In genomic region chr10:81379183-81379553, GRCm38 (mm10) we compare ENCODE assay signal across 7 mouse cellular contexts. TPM values are rescaled to one million over a fixed set of nuclear protein-coding genes. Genes with fewer than 3 reads are reported as not detected.
DNase-seq lines count a peak whose midpoint lies in the region; ATAC-seq lines count a peak whose summit lies in the region.

No protein-coding gene starts in this region.

- no peaks in the 10 kb centered on the region for H3K27me3 ChIP-seq in neural tube, embryonic 11.5 days (ENCODE audit: control insufficient read depth, insufficient read depth, low read length)
- no peaks in the 10 kb centered on the region for H3K27me3 ChIP-seq in forebrain, embryonic 14.5 days (replicated peaks; ENCODE audit: control insufficient read depth, insufficient read depth, low read length)
- no peaks in the 10 kb centered on the region for H3K27me3 ChIP-seq in limb, embryonic 15.5 days
- no peaks in the 10 kb centered on the region for H3K27me3 ChIP-seq in stomach, embryonic 16.5 days (ENCODE audit: control insufficient read depth, insufficient read depth, low read length)

- DNase-seq in neural tube, embryonic 11.5 days (ENCODE audit: low spot score) = no peak
- DNase-seq in neural tube, embryonic 10.5 days (ENCODE audit: extremely low spot score, low spot score) = no peak
- no peak for DNase-seq in forebrain, embryonic 14.5 days (ENCODE audit: low spot score)
- no peak for DNase-seq in gastrocnemius, postnatal 10 days
- no peak for DNase-seq in urinary bladder, postnatal 4 days (ENCODE audit: low spot score in 2 of 2)

- peak overlapping the region; percentile 67; the same call in 1 of the 2 replicates for H3K27ac ChIP-seq in neural tube, embryonic 11.5 days (ENCODE audit: low read depth, low read length)
- peak overlapping the region; percentile 76 for H3K27ac ChIP-seq in forebrain, embryonic 14.5 days (ENCODE audit: low read depth, low read length)
- peak overlapping the region; percentile 83 for H3K27ac ChIP-seq in limb, embryonic 15.5 days
- peak overlapping the region; percentile 84 for H3K27ac ChIP-seq in stomach, embryonic 16.5 days (ENCODE audit: low read length)

- peaks cover 12% of the 10 kb centered on the region for H3K4me1 ChIP-seq in neural tube, embryonic 11.5 days (ENCODE audit: control insufficient read depth, insufficient read depth, low read length)
- peaks cover 18% of the 10 kb centered on the region for H3K4me1 ChIP-seq in forebrain, embryonic 14.5 days (ENCODE audit: control insufficient read depth, insufficient read depth, low read length)
- peaks cover 19% of the 10 kb centered on the region for H3K4me1 ChIP-seq in limb, embryonic 15.5 days
- H3K4me1 ChIP-seq in stomach, embryonic 16.5 days (ENCODE audit: control insufficient read depth, insufficient read depth, low read length) = peaks cover 26% of the 10 kb centered on the region

- whole genome bisulfite sequencing in neural tube, embryonic 11.5 days = 63% methylated on average over 3 of the region's 3 CpGs
- WGBS in forebrain, embryonic 14.5 days = 59% methylated on average over 3 of the region's 3 CpGs
- 54% methylated on average over 3 of the region's 3 CpGs for WGBS in limb, embryonic 15.5 days
- 57% methylated on average over 3 of the region's 3 CpGs for WGBS in stomach, embryonic 16.5 days

- H3K36me3 ChIP-seq in neural tube, embryonic 11.5 days (ENCODE audit: control insufficient read depth, insufficient read depth, low read length) = 0 out of 2 replicates have a peak, but pooled peaks cover 2% of the 10 kb centered on the region
- peaks cover 14% of the 10 kb centered on the region for H3K36me3 ChIP-seq in forebrain, embryonic 14.5 days (ENCODE audit: control insufficient read depth, insufficient read depth, low read length)
- H3K36me3 ChIP-seq in limb, embryonic 15.5 days = peaks cover 13% of the 10 kb centered on the region
- peaks cover 5% of the 10 kb centered on the region; the same call in 1 of the 2 replicates for H3K36me3 ChIP-seq in stomach, embryonic 16.5 days (ENCODE audit: control insufficient read depth, insufficient read depth, low read length)

- H3K9me3 ChIP-seq in neural tube, embryonic 11.5 days (ENCODE audit: control insufficient read depth, low read length) = no peaks in the 10 kb centered on the region
- H3K9me3 ChIP-seq in forebrain, embryonic 14.5 days (replicated peaks; ENCODE audit: control insufficient read depth, low read length) = no peaks in the 10 kb centered on the region
- H3K9me3 ChIP-seq in limb, embryonic 15.5 days = no peaks in the 10 kb centered on the region
- no peaks in the 10 kb centered on the region for H3K9me3 ChIP-seq in stomach, embryonic 16.5 days (replicated peaks; ENCODE audit: control insufficient read depth, low read length)

- H3K9ac ChIP-seq in neural tube, embryonic 11.5 days (ENCODE audit: low read length) = peak overlapping the region; percentile 62
- H3K9ac ChIP-seq in forebrain, embryonic 14.5 days (ENCODE audit: low read length) = peak overlapping the region; percentile 59
- H3K9ac ChIP-seq in limb, embryonic 15.5 days = peak overlapping the region; percentile 26; the same call in 1 of the 2 replicates
- peak overlapping the region; percentile 74 for H3K9ac ChIP-seq in stomach, embryonic 16.5 days (ENCODE audit: low read length)

- 0 out of 2 replicates have a peak, but pooled peaks have one; percentile 4 for ATAC-seq in neural tube, embryonic 11.5 days (ENCODE audit: insufficient read depth, low FRiP score, low TSS enrichment)
- ATAC-seq in forebrain, embryonic 14.5 days = no peak
- no peak for ATAC-seq in limb, embryonic 15.5 days (ENCODE audit: insufficient number of reproducible peaks, low FRiP score, low TSS enrichment, low read depth)
- ATAC-seq in stomach, embryonic 16.5 days (ENCODE audit: insufficient read depth, low FRiP score) = no peak

- H3K4me3 ChIP-seq in neural tube, embryonic 11.5 days (ENCODE audit: low read depth, low read length) = peak overlapping the region; percentile 85
- H3K4me3 ChIP-seq in forebrain, embryonic 14.5 days (ENCODE audit: low read depth, low read length) = peak overlapping the region; percentile 78
- H3K4me3 ChIP-seq in limb, embryonic 15.5 days = peak overlapping the region; percentile 82
- peak overlapping the region; percentile 88 for H3K4me3 ChIP-seq in stomach, embryonic 16.5 days (replicated peaks; ENCODE audit: low read length)

- H3K4me2 ChIP-seq in neural tube, embryonic 11.5 days (ENCODE audit: low read depth) = peak overlapping the region; percentile 59
- peak overlapping the region; percentile 59 for H3K4me2 ChIP-seq in forebrain, embryonic 14.5 days (ENCODE audit: low read length)
- peak overlapping the region; percentile 60 for H3K4me2 ChIP-seq in limb, embryonic 15.5 days
- H3K4me2 ChIP-seq in stomach, embryonic 16.5 days (ENCODE audit: low read depth, low read length) = peak overlapping the region; percentile 75

RNA-seq across cellular contexts. Expression of gene Fzr1, which starts 0.9 kb away (rescaled TPM):
- 112 and 120 TPM in 2 replicates for polyA plus RNA-seq in neural tube, embryonic 11.5 days (2014; fragmentation: Nextera tagmentation; extraction: Ambion mirVana)
- 101 and 109 TPM in 2 replicates for polyA plus RNA-seq in forebrain, embryonic 14.5 days (2014; fragmentation: Nextera tagmentation; extraction: Ambion mirVana)
- polyA plus RNA-seq in limb, embryonic 15.5 days (2015; fragmentation: Nextera tagmentation; extraction: Ambion mirVana) = 82.2 and 90.9 TPM in 2 replicates
- polyA plus RNA-seq in stomach, embryonic 16.5 days (2015; fragmentation: Nextera tagmentation; extraction: Ambion mirVana) = 69.2 and 79.0 TPM in 2 replicates
- total RNA-seq in gastrocnemius, postnatal 10 days (2021) = 10 to 100 TPM; 17.6 to 24.1 TPM

RNA-seq across cellular contexts. Expression of gene Dohh, which starts 5.1 kb away (rescaled TPM):
- polyA plus RNA-seq in neural tube, embryonic 11.5 days (2014; fragmentation: Nextera tagmentation; extraction: Ambion mirVana) = 64.1 and 76.1 TPM in 2 replicates
- 78.7 and 78.8 TPM in 2 replicates for polyA plus RNA-seq in forebrain, embryonic 14.5 days (2014; fragmentation: Nextera tagmentation; extraction: Ambion mirVana)
- 79.8 and 88.7 TPM in 2 replicates for polyA plus RNA-seq in limb, embryonic 15.5 days (2015; fragmentation: Nextera tagmentation; extraction: Ambion mirVana)
- polyA plus RNA-seq in stomach, embryonic 16.5 days (2015; fragmentation: Nextera tagmentation; extraction: Ambion mirVana) = 77.4 and 79.6 TPM in 2 replicates
- 10 to 100 TPM; 40.3 to 46.7 TPM for total RNA-seq in gastrocnemius, postnatal 10 days (2021)

RNA-seq across cellular contexts. Expression of gene Gm48551, which starts 5.1 kb away (rescaled TPM):
- polyA plus RNA-seq in neural tube, embryonic 11.5 days (2014; fragmentation: Nextera tagmentation; extraction: Ambion mirVana) = 1.7 and 3.0 TPM in 2 replicates
- 3.6 and 4.8 TPM in 2 replicates for polyA plus RNA-seq in forebrain, embryonic 14.5 days (2014; fragmentation: Nextera tagmentation; extraction: Ambion mirVana)
- 2.1 and 3.1 TPM in 2 replicates for polyA plus RNA-seq in limb, embryonic 15.5 days (2015; fragmentation: Nextera tagmentation; extraction: Ambion mirVana)
- 3.0 and 3.8 TPM in 2 replicates for polyA plus RNA-seq in stomach, embryonic 16.5 days (2015; fragmentation: Nextera tagmentation; extraction: Ambion mirVana)
- under 1 TPM; 0.40 to 0.45 TPM for total RNA-seq in gastrocnemius, postnatal 10 days (2021)

RNA-seq across cellular contexts. Expression of gene Gm48552, which starts 9.6 kb away (rescaled TPM):
- 0.97 and 1.3 TPM in 2 replicates for polyA plus RNA-seq in neural tube, embryonic 11.5 days (2014; fragmentation: Nextera tagmentation; extraction: Ambion mirVana)
- polyA plus RNA-seq in forebrain, embryonic 14.5 days (2014; fragmentation: Nextera tagmentation; extraction: Ambion mirVana) = 0.65 and 0.69 TPM in 2 replicates
- polyA plus RNA-seq in limb, embryonic 15.5 days (2015; fragmentation: Nextera tagmentation; extraction: Ambion mirVana) = 0.51 and 1.7 TPM in 2 replicates
- 1.3 and 1.5 TPM in 2 replicates for polyA plus RNA-seq in stomach, embryonic 16.5 days (2015; fragmentation: Nextera tagmentation; extraction: Ambion mirVana)
- total RNA-seq in gastrocnemius, postnatal 10 days (2021) = 1 to 10 TPM in 1 of 2 experiments, under 1 TPM in 1; 0.33 to 2.0 TPM

RNA-seq across cellular contexts. Expression of gene 4930404N11Rik, which starts 13.6 kb away (rescaled TPM):
- 0.20 and 0.50 TPM in 2 replicates for polyA plus RNA-seq in neural tube, embryonic 11.5 days (2014; fragmentation: Nextera tagmentation; extraction: Ambion mirVana)
- polyA plus RNA-seq in forebrain, embryonic 14.5 days (2014; fragmentation: Nextera tagmentation; extraction: Ambion mirVana) = 0.33 TPM in 1 of 2 replicates, not detected in the other
- 0.60 and 1.6 TPM in 2 replicates for polyA plus RNA-seq in limb, embryonic 15.5 days (2015; fragmentation: Nextera tagmentation; extraction: Ambion mirVana)
- polyA plus RNA-seq in stomach, embryonic 16.5 days (2015; fragmentation: Nextera tagmentation; extraction: Ambion mirVana) = 2.9 and 3.0 TPM in 2 replicates
- total RNA-seq in gastrocnemius, postnatal 10 days (2021) = 1 to 10 TPM in 1 of 2 experiments, under 1 TPM in 1; 0.85 to 1.4 TPM
